Comparison of ENCODE assay signal across 10 mouse cellular contexts in genomic region chr2:72838085-72838727, GRCm38 (mm10).
DNase-seq lines count a peak whose midpoint lies in the region; ATAC-seq lines count a peak whose summit lies in the region.
"Had no signal": no experiment of that assay in that cellular context is flagged by ENCODE, and none has a peak within 500 bp of the region (broad histone marks: within the 10 kb centered on the region; RNA-seq: fewer than 3 reads in every experiment).

No protein-coding gene starts in this region.

- H3K9me3 ChIP-seq in lung, embryonic 16.5 days (ENCODE audit: control insufficient read depth, low read length) = 0 out of 2 replicates have a peak, but pooled peaks cover 3% of the 10 kb centered on the region
- H3K9me3 ChIP-seq: embryonic facial prominence, embryonic 13.5 days had no signal

- H3K27me3 ChIP-seq in lung, embryonic 16.5 days (ENCODE audit: control insufficient read depth, insufficient read depth, low read depth, low read length) = no peaks in the 10 kb centered on the region
- H3K27me3 ChIP-seq: embryonic facial prominence, embryonic 13.5 days; limb, embryonic 15.5 days had no signal

- 0 out of 2 replicates have a peak, but pooled peaks have one; percentile 18 for ATAC-seq in common myeloid progenitor, adult 5-6 weeks (replicated peaks; ENCODE audit: low read depth, poor library complexity, severe bottlenecking)
- ATAC-seq in lung, embryonic 16.5 days (ENCODE audit: low read depth) = peak; percentile 43; the same call in 1 of the 2 replicates

- peak; percentile 37 to 82 for DNase-seq in adrenal gland, adult (ENCODE audit: inconsistent age in 2 of 2, low spot score in 1 of 2)
- no peak for DNase-seq in adrenal gland, postnatal 4 days (ENCODE audit: low spot score in 2 of 2)
- DNase-seq in A20 (ENCODE audit: low read depth, low spot score) = peak; percentile 74
- no peak for DNase-seq in layer of hippocampus, adult 9-10 months (ENCODE audit: low spot score)
- DNase-seq in layer of hippocampus, postnatal 25 days (ENCODE audit: extremely low spot score in 1 of 2, low spot score in 1 of 2) = no peak
- no peak for DNase-seq in left cerebral cortex, adult 11 months (ENCODE audit: low spot score)

- no peak overlapping the region for H3K9ac ChIP-seq in lung, embryonic 16.5 days (ENCODE audit: low read length)
- H3K9ac ChIP-seq: embryonic facial prominence, embryonic 13.5 days; limb, embryonic 15.5 days had no signal

- 26% methylated on average over 6 of the region's 6 CpGs for WGBS in lung, embryonic 16.5 days

- H3K36me3 ChIP-seq in lung, embryonic 16.5 days (ENCODE audit: control insufficient read depth, insufficient read depth, low read length) = no peaks in the 10 kb centered on the region
- H3K36me3 ChIP-seq: embryonic facial prominence, embryonic 13.5 days; limb, embryonic 15.5 days had no signal

- H3K27ac ChIP-seq in lung, embryonic 16.5 days (ENCODE audit: low read length) = no peak overlapping the region
- H3K27ac ChIP-seq: embryonic facial prominence, embryonic 13.5 days; limb, embryonic 15.5 days had no signal

- peaks cover 8% of the 10 kb centered on the region; the same call in 1 of the 2 replicates for H3K4me1 ChIP-seq in lung, embryonic 16.5 days (replicated peaks; ENCODE audit: control insufficient read depth, insufficient read depth, low read length)

- H3K4me3 ChIP-seq in lung, embryonic 16.5 days (ENCODE audit: low read length) = no peak overlapping the region
- H3K4me3 ChIP-seq: embryonic facial prominence, embryonic 13.5 days; limb, embryonic 15.5 days had no signal

- no peak overlapping the region for H3K4me2 ChIP-seq in lung, embryonic 16.5 days (ENCODE audit: low read depth, low read length)
- H3K4me2 ChIP-seq: embryonic facial prominence, embryonic 13.5 days; limb, embryonic 15.5 days had no signal

Comparison
In these comparisons a context has a peak if more than half of its experiments do, and no peak if none do; other contexts are left out.
1. DNase-seq: peak in adrenal gland, adult (2 of 2) and A20 (single experiment); none in adrenal gland, postnatal 4 days (0 of 2), layer of hippocampus, adult 9-10 months (single experiment), layer of hippocampus, postnatal 25 days (0 of 2) and left cerebral cortex, adult 11 months (single experiment).